Mouse (Mus musculus): ENCODE results near the gene Eps8l3.

GRCm38 (mm10) chr3:107849693-107850031, 27.4 kb upstream of the Eps8l3 start:
- TF ChIP-seq CTCF (conservative IDR thresholded peaks at IDR 0.05; ENCODE audit: low read length), result no peak
- no peak for TF ChIP-seq NANOG (IDR thresholded peaks at IDR 0.05; ENCODE audit: borderline replicate concordance, low read length)

Measured in E14TG2a.4 (cell line).